Mouse (Mus musculus): ENCODE measurements around the gene Tifab.
A peak's percentile ranks its signal among the peaks of the same experiment; 100 is the strongest.

Gene Tifab

GRCm38 (mm10) chr13:56175848-56176247, 2.8 kb downstream of the Tifab start:
- DNase-seq = no peak

GRCm38 (mm10) chr13:56172901-56173545, 5.7 kb downstream of the Tifab start:
- no peak for DNase-seq

DNA sequence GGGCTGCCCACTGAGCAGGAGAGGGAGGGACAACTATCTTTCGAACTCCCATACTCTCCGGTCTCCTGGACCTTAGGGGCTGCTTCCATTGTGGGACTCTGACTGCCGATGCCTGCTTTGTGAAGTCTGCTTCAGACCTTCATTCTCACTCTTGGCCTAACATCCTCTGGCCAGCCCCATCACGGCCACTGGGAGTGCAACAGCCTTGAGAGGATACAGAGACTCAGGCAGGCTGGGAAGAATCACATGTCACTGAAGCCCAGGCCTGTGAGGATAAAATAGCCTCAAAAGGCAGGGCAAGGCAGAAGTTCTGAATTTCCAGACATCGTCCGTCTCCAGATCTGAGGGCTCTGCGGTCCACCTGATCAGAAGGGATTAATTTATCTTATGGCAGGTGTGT, 6.6 kb downstream of the Tifab start:
- DNase-seq = no peak

DNA sequence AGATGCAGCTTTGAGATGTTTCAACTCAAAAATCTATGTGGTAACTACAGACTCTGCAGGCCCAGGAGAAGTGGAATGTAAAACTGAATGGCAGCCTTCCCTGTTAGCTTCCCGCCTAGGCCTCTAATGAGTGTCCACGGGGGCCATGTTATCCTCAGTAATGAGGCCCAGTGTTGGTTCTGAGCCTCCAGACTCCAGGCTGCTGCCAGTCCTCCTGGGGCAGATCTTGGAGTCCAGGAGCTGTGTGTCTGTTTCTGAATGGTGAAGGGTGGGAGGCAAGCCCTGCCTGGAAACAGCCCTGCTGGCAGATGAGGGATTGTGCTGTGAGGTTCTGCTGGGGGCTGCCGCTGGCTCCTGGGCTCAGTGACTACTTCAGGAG, 10.3 kb downstream of the Tifab start:
- DNase-seq = no peak

DNA sequence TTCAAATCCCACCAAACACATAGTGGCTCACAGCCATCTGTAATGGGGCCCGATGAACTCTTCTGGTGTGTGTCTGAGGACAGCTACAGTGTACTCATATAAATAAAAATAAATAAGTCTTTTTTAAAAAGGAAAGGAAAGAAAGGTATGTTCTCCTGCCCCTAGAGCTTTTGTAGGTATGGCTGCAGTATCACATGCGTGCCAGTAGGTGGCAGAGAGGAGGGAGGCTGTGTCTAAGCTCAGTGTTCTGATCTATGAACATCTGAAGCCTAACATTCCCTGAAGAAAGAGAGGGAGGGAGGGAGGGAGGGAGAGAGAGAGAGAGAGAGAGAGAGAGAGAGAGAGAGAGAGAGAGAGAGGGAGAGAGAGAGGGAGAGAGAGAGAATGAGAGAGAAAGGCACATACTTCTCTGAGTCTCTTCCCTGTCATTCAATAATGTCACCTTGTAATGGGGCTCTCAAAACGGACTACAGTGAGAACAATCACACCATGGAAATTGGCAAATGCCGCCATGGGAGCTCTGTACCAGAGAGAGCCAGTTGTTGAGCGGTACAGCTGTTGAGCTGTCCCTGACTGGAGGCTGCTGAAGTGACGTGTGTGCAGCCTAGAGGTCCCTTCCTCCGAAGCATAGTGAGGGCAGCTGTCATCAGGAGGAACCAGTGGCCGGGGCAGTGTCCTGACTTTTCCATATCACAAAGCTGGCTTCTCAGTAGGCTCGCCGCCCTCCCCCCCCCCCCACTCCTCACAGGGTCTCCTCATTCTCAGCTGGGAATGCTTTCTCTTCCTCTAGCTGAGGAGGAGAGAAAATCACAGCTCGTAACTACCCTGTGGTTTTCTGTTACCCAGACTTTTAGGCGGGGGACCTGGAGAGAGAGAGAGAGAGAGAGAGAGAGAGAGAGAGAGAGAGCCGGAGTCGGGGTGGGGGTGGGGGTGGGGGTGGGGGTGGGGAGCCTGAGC, 11.0 kb downstream of the Tifab start:
- DNase-seq = peak; percentile 37

GRCm38 (mm10) chr13:56165561-56165960, 13.1 kb downstream of the Tifab start:
- no peak for DNase-seq

DNA sequence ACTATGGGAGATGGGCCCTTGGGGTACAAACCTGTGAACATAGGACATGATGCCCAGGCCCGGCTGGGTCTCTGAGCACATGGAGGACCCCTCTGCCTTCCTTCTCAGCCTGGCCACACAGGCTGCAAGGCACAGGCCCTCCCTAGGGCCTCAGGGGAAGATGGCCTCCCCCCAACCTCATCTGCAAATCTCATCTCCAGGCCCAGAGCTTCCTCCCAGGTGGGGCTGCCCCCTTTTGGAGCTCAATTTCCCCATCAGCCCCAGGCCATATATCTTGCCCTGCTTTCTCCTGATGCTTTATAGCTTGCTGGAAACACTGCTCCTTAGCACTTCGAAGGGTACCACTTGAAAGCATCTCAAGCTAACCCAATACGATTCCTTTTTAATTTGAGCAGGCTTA, 14.3 kb downstream of the Tifab start:
- no peak for DNase-seq

DNA sequence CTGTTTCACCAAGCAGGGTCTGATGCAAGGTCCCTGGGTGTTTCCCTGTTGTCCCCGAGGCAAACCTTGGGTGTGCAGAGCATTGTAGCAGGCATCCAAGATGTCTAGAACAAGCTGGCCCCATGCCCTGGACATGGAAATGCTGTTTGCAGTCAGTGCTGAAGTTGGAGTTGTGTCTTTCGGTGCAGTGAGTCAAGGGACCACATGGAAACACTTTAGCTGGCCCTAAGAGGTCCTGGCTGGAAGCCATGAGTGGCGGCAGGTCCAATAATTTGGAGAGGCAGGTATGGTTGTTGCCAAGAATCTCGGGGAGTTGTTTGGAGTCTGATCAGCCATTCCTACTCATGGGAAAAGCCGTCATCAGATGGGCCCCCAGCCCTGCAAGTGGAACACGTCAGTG, 14.9 kb downstream of the Tifab start:
- peak; percentile 69 for DNase-seq

DNA sequence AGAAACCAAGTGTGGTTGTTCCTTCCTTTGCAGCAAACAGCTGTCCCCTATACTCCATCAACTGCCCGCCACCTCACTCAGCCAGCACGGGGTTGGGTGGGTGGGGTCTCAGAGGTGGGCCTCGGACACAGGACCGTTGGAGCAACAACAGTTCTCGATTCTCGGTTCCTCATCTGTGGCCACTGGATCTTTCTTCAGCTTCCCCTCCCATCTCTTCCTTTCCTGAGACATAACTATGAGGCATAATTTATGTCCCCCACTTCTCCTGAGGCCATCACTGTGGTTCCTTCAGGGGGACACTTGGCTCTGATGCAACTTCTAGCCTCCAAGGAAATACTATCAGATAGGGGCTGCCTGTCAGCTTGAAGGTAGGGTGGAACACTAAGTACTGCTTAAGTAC, 15.8 kb downstream of the Tifab start:
- DNase-seq = no peak

- DNase-seq = no peak
Observed at GRCm38 (mm10) chr13:56159614-56160363, 18.9 kb downstream of the Tifab start.

- no peak for DNase-seq
Observed at GRCm38 (mm10) chr13:56159016-56159601, 19.6 kb downstream of the Tifab start.

DNA sequence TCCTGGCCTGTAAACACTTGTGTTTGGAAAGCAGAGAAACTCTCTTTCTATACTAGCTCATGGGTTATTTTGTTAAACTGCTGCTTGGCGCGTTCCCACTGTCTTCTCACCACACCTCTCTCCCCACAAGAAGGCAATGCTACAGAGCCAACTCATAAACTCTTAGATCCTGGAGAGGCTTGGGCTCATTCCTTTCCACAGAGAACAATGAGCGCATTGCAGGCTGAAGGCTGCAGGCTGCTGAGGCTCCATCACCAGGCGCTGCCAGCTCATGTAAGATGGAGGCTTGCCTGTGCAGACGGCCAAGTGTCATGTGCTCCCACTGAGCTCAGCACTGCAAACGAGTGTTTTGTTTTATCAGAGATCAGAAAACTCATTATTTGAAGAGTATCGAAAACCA, 23.0 kb downstream of the Tifab start:
- DNase-seq = no peak

- no peak for DNase-seq
Observed at GRCm38 (mm10) chr13:56155048-56155447, 23.6 kb downstream of the Tifab start.

DNA sequence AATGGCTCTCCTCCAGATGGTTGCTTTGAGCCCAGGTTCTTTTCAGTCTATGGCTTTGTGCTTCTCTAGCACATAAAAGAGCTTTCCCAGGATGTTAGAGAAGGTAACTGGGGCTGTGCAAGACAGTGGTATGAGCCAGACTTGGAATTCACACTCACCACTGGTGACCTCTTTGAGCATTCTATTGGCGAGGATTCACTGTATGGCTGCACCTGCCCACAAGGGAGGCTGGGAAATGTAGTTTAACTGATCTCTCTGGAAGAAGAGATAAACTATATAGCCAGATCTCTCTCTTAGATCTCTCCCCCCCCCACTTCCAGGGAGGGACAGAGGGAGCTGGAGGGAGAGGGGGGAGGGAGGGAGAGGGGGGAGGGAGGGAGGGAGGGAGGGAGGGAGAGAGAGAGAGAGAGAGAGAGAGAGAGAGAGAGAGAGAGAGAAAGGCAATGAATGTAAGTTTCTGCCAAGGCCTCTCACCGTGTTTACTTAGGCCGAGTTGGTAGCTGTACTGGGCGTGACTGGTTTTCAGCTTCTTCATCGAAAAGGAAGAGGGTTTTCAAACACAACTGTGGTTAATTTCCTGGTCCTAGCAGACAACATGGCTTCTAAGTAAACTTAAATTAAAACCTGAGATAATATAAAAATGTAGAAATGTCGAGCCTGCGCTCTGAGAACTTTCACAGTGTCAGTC, 25.8 kb downstream of the Tifab start:
- DNase-seq = no peak

DNA sequence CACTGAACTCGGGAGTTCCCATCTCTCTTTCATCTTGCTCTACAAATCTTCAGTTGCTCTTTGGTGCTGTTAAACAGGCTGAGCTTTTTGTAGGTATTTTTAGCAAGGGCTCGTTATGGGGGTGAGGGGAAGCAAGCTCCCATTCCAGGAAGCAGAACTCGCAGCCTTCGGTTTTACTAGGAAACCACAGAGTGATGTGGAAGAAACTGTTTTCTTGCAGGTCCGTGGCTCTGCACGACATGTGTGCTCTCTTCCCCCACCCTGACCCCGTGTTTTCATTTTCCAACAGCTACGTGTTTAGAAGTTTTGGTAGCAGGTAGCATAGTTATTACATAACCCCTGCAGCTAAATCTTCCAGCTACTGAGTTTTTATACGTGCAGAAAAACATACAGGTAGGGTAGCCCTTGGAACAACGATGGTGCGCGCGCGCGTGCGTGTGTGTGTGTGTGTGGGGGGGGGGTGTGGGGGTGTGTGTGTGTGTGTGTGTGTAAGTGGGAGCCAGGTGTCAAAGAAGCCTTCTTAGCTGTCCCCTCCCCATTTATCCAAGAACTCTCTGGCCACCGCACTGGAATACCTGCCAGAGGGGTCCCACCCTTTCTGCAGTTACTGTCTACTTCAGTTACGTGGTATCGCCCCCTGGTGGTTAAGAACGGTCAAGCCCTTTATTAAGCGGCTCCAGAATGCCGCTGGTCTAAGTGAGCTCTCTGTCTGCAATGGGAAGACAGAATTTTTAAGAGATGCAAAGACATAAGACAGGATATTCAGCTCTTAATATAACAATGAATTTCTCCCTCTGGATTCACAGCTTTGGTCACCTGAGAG, 27.1 kb downstream of the Tifab start:
- DNase-seq = peak; percentile 79

DNA sequence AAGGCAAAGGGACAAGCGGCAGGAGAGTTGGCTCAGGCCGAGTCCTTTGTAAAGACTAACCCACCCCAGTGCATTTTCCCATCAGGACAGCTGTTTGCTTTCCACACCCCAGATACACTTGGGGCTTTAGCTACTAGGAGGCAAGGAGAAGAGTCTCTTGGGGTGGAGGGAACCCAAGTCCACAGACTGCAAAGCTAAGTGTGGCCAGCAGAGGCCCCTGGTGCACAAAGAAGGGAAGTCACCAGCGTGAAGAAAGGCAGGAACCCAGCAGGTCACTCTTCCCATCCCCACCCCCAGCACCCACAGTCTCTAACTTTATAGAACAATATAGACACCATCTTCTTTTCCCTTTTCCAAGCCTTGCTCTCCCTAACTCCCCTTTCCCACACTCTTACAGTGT, 33.2 kb downstream of the Tifab start:
- peak; percentile 36 for DNase-seq

DNA sequence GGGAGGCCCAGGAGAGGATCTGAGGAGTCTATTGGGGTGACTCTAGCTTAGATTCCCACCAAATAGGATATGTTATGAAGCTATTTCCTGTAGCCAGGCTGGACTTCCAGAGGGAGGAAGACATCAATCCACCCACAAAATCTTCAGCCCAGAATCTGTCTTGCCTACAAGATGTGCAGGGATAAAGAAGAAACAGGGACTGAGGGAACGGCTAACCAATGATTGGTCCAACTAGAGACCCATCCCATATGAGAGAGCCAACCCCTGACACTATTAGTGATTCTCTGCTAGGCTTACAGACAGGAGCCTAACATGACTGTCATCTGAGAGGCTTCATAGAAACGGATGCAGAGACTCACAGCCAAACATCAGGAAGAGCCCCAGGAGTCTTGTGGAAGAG, 34.7 kb downstream of the Tifab start:
- no peak for DNase-seq

- no peak for DNase-seq
Observed at GRCm38 (mm10) chr13:56143151-56143513, 35.6 kb downstream of the Tifab start.

GRCm38 (mm10) chr13:56142382-56143150, 36.1 kb downstream of the Tifab start:
- no peak for DNase-seq

DNA sequence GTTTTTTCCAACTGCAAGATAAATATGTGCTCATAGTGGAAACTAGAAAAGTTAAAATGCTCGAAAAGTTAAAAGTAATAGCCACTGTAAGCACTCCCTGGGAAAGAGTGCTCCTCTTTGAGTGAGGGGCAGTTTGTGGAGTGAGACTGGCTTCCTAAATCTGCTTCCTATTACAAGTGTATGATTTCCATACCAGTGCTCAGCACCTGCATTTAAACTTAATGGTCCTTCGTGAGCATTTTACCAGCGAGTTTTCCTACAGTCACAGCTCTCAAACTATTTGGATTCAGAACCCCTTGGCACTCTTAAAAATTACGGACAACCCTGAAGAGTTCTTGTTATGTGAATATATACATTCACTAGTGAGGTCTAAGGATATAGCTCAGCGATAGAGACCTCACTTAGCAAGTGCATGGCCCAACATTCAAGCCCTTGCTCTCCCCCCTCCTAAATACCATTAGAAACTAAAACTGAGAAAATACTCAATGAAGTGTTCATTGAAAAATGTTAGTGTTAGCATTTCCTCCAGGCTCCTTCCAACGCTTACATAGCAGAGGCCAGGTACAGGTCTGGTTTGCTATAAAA, 39.4 kb downstream of the Tifab start:
- DNase-seq = no peak

DNA sequence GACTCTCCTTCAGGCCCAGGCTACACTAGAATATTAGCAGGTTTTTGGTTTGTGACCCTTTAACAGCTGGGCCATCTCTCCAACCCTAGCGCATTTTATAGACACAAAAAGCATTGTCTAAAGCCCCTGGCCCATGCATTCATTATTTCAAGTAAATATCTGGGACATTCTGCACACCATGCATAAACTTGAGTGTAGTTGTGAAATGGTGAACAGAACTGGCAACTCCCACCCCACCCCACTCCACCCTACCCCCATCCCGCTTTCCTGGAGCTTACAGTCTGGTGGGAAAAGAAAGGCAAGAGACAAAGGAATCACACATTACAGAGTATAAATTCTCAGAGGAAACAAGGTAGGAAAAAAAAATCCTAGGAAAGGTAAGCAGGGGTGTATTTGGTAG, 42.5 kb downstream of the Tifab start, which contains the start of gene H2afy:
TSS of gene H2afy (minus strand) at position 162 of the 400 bp plus-strand sequence.
- DNase-seq = no peak
